Mouse (Mus musculus) yolk sac, embryonic 10.5 days (tissue): ENCODE measurements around the gene Elmod3.
"Not testable (repeated sequence)": the region's sequence is repeated elsewhere in the genome, so short reads cannot be mapped to it uniquely, and the experiment has no call there.

Source experiments
- DNase-seq: peaks from one replicate; pipeline ENCODE4 v3.0.0-alpha.2; 2017; ENCODE audit warnings: low spot score

Gene Elmod3

GRCm38 (mm10) chr6:72534035-72534809 is 64.0 kb downstream of the Elmod3 start:
- DNase-seq, result peak; percentile 62

GRCm38 (mm10) chr6:72533555-72533954 is 64.7 kb downstream of the Elmod3 start:
- not testable (repeated sequence) for DNase-seq

GRCm38 (mm10) chr6:72532580-72532979 is 65.6 kb downstream of the Elmod3 start:
- no peak for DNase-seq

DNA sequence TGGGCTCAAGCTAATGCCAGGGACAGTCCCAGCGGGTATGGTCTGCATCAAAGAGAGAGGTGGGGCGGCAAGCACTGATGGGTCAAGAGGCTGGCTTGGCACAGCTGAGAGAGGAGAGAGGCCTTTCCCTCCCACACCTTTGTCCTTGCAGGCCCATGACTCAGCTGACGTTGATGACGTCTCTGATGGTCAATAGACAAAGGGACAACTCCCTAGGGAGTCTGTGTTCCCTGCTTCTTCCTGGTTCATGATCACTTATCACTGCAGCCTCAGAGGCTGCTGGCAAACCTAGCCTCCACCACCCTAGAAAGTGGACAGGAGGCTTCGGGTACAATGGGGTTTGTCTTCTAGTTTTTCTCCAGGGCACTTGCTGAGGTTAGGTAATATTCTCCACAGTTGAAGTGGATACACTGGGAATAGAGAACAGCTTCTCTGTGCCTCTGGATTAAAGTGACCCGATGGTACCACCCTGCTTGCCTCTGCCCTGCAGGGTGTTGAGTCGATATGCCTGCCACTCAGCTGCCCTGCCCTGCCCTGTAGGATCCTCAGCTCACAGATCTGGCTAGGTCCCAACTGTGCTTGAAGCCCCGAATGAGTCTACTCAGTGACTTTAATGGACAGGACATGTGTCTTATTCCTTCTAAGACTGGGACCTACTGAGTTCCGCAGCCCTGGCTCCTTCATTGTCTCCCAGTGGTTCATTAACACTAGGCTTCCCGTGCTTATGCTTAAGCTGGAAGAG is 69.6 kb downstream of the Elmod3 start:
- DNase-seq, result no peak

GRCm38 (mm10) chr6:72527070-72527469 is 71.1 kb downstream of the Elmod3 start:
- DNase-seq, result no peak

DNA sequence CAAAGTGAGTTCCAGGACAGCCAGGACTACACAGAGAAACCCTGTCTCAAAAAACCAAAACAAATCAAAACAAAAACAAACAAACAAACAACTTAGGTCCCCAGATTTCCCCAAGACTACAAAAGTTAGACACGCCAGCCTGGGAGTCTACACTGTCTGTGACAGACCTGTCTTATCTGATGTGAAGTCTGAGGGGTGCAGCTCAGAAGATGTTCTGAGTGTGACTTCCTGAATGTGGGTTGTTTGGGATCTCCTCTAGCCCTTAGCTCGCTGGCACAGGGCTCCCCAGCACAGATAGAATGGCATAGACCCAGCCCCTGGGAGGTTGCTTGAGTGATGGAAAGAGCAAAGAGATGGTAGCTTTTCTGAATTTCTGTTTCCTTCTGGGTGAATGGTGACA is 74.1 kb downstream of the Elmod3 start:
- DNase-seq, result no peak

GRCm38 (mm10) chr6:72523222-72523621 is 75.0 kb downstream of the Elmod3 start:
- peak; percentile 16 for DNase-seq

- DNase-seq, result no peak
These were observed 75.9 kb downstream of the Elmod3 start for GRCm38 (mm10) chr6:72522288-72522687.

DNA sequence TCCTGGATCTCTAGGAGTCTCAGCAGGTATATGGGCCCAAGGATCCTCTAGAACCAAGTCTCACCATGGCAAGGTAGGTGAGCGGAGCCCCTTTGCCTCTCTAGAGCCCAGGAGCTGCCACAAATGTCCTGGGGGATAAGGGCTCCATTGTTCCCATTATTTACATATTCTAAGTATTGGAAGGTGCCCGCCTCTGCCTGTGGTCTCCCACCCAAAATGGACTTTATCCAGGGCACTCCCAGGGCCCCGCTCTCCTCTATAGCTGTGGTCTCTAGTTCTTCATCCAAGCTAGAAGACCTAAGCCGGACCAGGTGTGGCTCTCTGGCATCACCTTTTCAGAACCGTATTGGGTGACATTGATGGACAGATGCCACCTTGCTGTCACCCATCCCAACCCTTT is 76.6 kb downstream of the Elmod3 start, which contains the start of gene Sh2d6:
TSS of gene Sh2d6 (minus strand) at position 101 of the 400 bp plus-strand sequence.
- DNase-seq, result no peak

GRCm38 (mm10) chr6:72520904-72521303 is 77.3 kb downstream of the Elmod3 start:
- DNase-seq, result no peak

DNA sequence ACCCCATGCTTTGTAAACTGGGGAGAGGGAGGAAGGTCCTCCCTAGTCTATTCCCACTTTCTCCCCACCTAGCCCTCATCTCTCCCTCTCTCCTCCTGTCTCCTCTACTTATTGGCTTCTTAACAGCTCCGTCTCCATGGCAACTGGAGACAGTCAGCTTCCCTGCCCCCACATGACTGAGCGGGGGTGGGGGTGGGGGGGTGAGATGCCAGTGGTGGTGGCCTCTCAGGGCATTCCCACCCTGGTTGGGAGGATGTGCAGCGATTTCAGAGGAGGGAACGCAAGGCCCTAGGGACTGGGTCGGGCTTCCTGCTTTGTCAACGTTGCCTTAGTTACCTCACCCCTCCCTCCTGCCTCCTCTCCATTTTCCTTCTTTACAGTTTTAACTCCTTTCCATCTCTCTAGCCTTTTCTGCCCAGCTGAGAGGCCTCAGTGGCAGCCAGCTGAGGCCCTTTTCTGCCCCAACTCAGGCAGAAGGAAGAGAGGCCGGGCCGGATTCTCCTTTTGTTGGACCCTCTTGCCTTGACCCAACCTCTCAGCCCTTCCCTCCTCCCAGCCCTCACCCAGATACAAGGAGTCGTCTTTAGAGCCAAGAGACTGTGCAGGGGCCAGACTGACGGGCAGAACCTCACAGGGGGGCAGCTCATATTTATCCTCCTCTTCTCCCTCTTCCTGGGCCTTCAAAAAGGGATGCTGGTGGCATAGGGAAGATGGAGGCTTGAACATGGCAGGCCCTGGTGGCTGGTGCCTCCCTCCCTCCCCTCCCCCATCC is 78.1 kb downstream of the Elmod3 start:
- peak; percentile 18 for DNase-seq

- DNase-seq, result no peak
These were observed 78.9 kb downstream of the Elmod3 start for GRCm38 (mm10) chr6:72519303-72519702.

- DNase-seq, result no peak
These were observed 79.4 kb downstream of the Elmod3 start for GRCm38 (mm10) chr6:72518842-72519241.
